Mouse (Mus musculus) heart, adult 2 months (tissue): ENCODE results near the gene Tpra1. TPM values are rescaled to one million over a fixed set of nuclear protein-coding genes. Genes with fewer than 3 reads are reported as not detected.

ENCODE experiments used
- DNase-seq, 2 experiments: peaks; one replicate each; pipeline ENCODE4 v3.0.0; 2021
- H3K27ac ChIP-seq: fragments of 200-600 bp; 2 replicates; pipeline ENCODE4 v1.8.1; 2022
- H3K27me3 ChIP-seq: fragments of 200-500 bp; 2 replicates; pipeline ENCODE4 v1.6.1; 2012; ENCODE audit warnings: mild to moderate bottlenecking, low read length, inconsistent platforms, mixed read lengths; ENCODE audit not compliant: control insufficient read depth, insufficient read depth
- H3K36me3 ChIP-seq: fragments of 200-500 bp; 2 replicates; pipeline ENCODE4 v1.6.1; 2012; ENCODE audit warnings: low read length, inconsistent platforms; ENCODE audit not compliant: control insufficient read depth, insufficient read depth
- H3K4me1 ChIP-seq: fragments of 200-500 bp; 2 replicates; pipeline ENCODE4 v1.6.1; 2011; ENCODE audit warnings: low read length; ENCODE audit not compliant: control insufficient read depth, insufficient read depth
- H3K4me3 ChIP-seq: fragments of 200-600 bp; 2 replicates; pipeline ENCODE4 v1.8.1; 2022
- H3K79me2 ChIP-seq: fragments of 200-500 bp; replicated peaks from 2 replicates; pipeline ENCODE4 v1.6.1; 2012; ENCODE audit warnings: mild to moderate bottlenecking, inconsistent platforms, low read length, moderate library complexity, mixed read lengths; ENCODE audit not compliant: control insufficient read depth, insufficient read depth
- H3K9ac ChIP-seq: fragments of 200-500 bp; 2 replicates; pipeline ENCODE4 v1.6.1; 2012; ENCODE audit warnings: low read depth, mild to moderate bottlenecking, control low read depth, inconsistent platforms, low read length, mixed read lengths
- CTCF ChIP-seq: fragments of 200-600 bp; IDR thresholded peaks from 2 replicates; pipeline ENCODE4 v1.8.1; 2022; ENCODE audit warnings: antibody characterized with exemption, mild to moderate bottlenecking, moderate library complexity
- EP300 ChIP-seq: fragments of 200-500 bp; IDR thresholded peaks from 2 replicates; pipeline ENCODE4 v1.6.1; 2011; ENCODE audit warnings: low read depth, low read length, control low read depth; ENCODE audit not compliant: insufficient read depth
- POLR2A ChIP-seq: fragments of 200-500 bp; IDR thresholded peaks from 2 replicates; pipeline ENCODE4 v1.6.1; 2011; ENCODE audit warnings: mild to moderate bottlenecking, low read depth, low read length, control low read depth; ENCODE audit not compliant: insufficient read depth
- WGBS: fragments of 180-500 bp; shearing (Covaris S2); methylation state at CpG from one replicate; pipeline ENCODE4 v1.1.7; 2018; 5-methylcytosine and 5-hydroxymethylcytosine counted together
- intact Hi-C: fragments of 180-260 bp; cut with DNase I; formaldehyde crosslinking; loops from one replicate; pipeline ENCODE4 v1.15.1; 2025
- polyA plus RNA-seq: library from polyadenylated mRNA; depleted of rRNA; stranded (reverse); fragments of >200 nt; gene quantifications from 2 replicates; pipeline ENCODE4 v1.2.3, GENCODE M21; 2012
- total RNA-seq, 2 experiments: library from RNA; stranded (reverse); gene quantifications; 2 replicates each; pipeline ENCODE4 v1.2.3; 2021

The Tpra1 gene
- total and polyA plus RNA-seq, 3 experiments, result 34.4 to 88.0 (median 34.8) TPM

DNA sequence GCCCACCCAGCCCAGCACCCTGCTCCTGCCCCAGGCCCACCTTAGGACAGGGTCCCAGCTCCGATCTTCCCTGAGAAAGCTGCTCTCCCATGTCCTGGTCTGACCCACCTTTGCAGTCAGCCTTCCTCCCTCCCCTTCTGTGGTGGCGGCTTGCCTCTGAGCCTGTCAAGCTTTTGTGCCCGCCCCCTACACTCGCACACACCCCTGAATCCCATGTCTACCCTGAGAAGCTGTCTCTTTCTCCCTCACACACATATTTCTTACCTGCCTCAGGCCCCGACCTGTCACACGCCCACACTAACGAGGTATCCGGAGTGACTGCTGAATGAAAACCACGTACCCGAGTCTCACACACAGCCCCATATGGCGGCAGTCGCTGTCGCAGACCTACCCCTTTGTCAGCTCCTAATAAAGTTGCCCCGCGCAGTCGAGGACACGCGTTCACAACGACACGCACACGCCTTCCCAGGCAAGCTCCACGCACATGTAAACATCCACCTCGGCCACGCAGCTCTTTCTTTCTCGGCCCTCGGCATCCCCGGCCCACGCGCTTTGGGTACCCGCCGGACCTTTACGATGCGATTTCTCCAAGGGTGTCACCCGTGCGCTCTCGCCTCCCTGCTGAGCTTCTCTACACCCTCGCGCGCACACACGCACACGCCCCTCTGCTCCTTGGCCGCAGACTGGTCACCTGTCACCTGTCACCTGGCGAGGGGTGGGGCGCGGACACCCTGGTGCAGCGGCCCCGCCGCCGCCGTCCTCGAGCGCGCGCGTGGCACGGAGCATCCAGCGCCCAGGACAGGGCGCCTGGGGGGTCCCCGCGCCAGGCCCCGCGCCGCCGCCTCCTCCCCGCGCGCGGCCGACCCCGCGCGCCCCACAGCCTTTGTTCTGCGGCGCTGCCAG is 27.8 kb upstream of the Tpra1 start:
- no peaks in the 10 kb centered on the region for H3K4me1 ChIP-seq
- H3K36me3 ChIP-seq, result no peaks in the 10 kb centered on the region
- no peaks in the 10 kb centered on the region for H3K79me2 ChIP-seq
- H3K9ac ChIP-seq, result peak overlapping the region; percentile 75
- no peak overlapping the region for H3K27ac ChIP-seq
- peaks cover 2% of the 10 kb centered on the region; the same call in 1 of the 2 replicates for H3K27me3 ChIP-seq
- H3K4me3 ChIP-seq, result peak overlapping the region; percentile 50
- no peak for DNase-seq
- intact Hi-C loops, result no loop called here
- TF ChIP-seq CTCF, result no peak
- TF ChIP-seq POLR2A, result no peak
- TF ChIP-seq EP300, result no peak
- 5% methylated on average over 74 of the region's 74 CpGs for WGBS

DNA sequence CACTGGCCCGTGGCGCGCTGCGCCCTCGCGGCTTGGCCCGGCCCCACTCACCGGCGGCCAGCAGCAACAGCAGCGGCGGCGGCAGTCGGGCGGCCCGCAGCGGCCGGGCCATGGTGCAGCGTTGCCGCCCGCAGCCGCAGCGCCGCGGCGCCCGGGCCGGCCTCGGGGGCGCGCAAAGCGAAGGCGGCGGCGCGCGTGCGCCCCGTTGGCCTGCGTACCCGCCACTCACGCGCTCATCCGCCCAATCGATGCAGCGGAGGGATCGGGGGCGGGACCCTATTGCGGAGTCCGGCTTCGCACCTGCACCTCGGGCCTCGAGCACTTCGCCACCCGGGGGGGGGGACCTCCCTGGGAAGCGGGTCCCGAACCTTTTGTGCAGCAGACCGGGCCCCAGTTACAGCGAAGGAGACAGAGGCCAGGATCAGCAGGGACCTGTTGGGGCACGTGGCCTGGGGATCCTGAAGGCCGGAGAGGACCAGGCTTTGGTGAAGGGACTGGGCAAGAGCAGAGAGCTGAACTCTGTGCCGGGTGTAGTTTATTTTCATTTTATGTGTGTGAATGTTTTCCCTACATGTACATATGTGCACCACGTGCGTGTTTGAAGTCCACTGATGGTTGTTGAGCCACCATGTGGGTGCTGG is 27.1 kb upstream of the Tpra1 start, which contains the start of gene Podxl2:
Gene Podxl2 (minus strand): TSS at position 177 of the 641 bp plus-strand sequence.
- DNase-seq, result peak; percentile 79 to 84
- Histone ChIP-seq H3K4me1 (no peaks in the 10 kb centered on the region), H3K27me3 (peaks cover 2% of the 10 kb centered on the region; the same call in 1 of the 2 replicates), H3K4me3 (peak within 1 kb of the TSS; percentile 50), H3K9ac (peak within 1 kb of the TSS; percentile 75), H3K79me2 (no peaks in the 10 kb centered on the region), H3K27ac (no peak within 1 kb of the TSS), H3K36me3 (no peaks in the 10 kb centered on the region)
- WGBS, result 5% methylated on average over 61 of the region's 63 CpGs
- intact Hi-C loops, result no loop called here
- TF ChIP-seq EP300 (no peak), CTCF (no peak), POLR2A (no peak)

DNA sequence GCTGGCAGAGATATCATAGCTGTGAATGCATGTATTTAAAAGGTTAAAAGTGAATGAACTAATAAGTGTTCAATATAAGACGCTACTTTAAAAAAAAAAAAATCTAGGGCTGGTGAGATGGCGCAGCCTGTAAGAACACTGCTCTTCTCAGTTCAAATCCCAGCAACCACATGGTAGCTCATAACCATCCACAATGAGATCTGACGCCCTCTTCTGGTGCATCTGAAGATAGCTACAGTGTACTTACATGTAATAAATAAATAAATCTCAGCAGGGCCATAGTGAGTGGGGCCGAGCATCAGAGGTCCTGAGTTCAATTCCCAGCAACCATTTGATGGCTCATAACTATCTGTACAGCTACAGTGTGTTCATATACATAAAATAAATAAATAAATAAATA is 22.6 kb upstream of the Tpra1 start:
- TF ChIP-seq POLR2A (no peak), CTCF (peak; percentile 30)
- Histone ChIP-seq H3K9ac (no peak overlapping the region), H3K4me1 (no peaks in the 10 kb centered on the region), H3K27me3 (peaks cover under 1% of the 10 kb centered on the region; the same call in 1 of the 2 replicates), H3K27ac (no peak overlapping the region), H3K4me3 (no peak overlapping the region), H3K79me2 (no peaks in the 10 kb centered on the region), H3K36me3 (no peaks in the 10 kb centered on the region)
- 71% methylated on average over 4 of the region's 4 CpGs for WGBS
- DNase-seq, result no peak
- intact Hi-C loops, result no loop called here

DNA sequence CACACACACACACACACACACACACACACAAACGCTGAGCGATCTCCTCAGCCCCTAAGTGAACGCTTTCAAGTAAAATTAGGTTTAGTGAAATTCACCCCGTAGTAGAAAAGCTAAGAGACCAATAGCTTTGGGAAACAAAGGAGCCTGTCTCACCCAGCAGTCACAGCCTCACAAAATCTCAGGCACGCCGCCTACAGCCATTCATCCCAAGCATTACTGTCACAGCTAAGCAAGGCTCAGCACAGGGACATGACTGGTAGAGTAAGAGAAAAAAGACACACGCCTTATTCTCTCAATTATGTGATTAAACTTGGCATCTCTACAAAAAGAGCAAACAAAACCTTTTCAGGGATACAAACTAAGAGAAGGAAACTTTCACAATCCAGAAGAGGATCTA is 20.7 kb upstream of the Tpra1 start:
- H3K27ac ChIP-seq, result no peak overlapping the region
- WGBS, result 91% methylated on average over 7 of the region's 7 CpGs
- no peak for TF ChIP-seq POLR2A
- TF ChIP-seq CTCF, result no peak
- TF ChIP-seq EP300, result no peak

DNA sequence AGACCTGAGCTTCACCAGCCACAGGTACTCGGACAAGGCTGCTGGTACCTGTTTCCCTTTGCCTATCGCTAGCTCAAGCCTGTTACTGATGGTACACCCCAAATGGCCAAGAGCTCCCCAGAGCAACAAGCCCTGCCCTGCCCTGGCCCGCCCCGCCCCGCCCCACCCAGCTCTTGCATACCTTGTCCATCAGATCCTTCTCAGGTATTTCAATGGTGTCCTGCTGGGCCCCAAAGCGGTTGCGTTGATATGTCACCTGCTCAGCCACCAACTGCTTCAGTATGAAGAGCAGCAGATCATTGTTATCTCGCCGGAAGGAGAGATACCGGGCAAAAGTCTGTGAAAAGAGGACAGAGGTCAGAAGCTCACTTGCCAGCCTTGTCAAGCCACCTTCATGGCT is 17.9 kb upstream of the Tpra1 start:
- no peaks in the 10 kb centered on the region for H3K4me1 ChIP-seq
- DNase-seq, result no peak
- H3K27me3 ChIP-seq, result no peaks in the 10 kb centered on the region
- no peaks in the 10 kb centered on the region for H3K36me3 ChIP-seq
- TF ChIP-seq EP300 (no peak), POLR2A (no peak), CTCF (no peak)
- H3K79me2 ChIP-seq, result no peaks in the 10 kb centered on the region
- H3K9ac ChIP-seq, result no peak overlapping the region
- 90% methylated on average over 10 of the region's 10 CpGs for WGBS
- intact Hi-C loops, result no loop called here
- H3K4me3 ChIP-seq, result no peak overlapping the region
- no peak overlapping the region for H3K27ac ChIP-seq

More for the DNA sequence above, 20.7 kb upstream of the Tpra1 start:
- intact Hi-C loops, result no loop called here
- Histone ChIP-seq H3K79me2 (no peaks in the 10 kb centered on the region), H3K36me3 (no peaks in the 10 kb centered on the region), H3K9ac (no peak overlapping the region), H3K4me1 (no peaks in the 10 kb centered on the region), H3K27me3 (no peaks in the 10 kb centered on the region), H3K4me3 (no peak overlapping the region)
- no peak for DNase-seq

DNA sequence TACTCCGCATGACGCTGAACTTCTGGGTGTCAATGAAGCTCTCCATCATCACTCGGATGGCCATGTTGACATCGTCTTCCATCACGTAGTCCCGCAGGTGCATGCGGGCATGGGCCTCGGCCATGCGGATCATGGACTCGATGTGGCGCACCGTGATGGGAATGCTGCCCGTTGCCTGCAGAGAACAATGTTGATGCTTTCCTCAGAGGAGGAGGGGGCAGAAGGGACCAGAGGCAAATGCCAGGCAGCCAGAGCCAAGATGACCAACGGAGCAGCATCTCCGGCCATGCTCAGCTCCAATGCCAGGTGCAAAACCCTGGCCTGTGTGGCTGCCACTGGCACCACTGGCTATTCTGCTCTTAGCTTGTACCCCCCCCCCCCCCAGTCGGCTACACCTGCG is 17.4 kb upstream of the Tpra1 start:
- no peak overlapping the region for H3K27ac ChIP-seq
- DNase-seq, result no peak
- H3K27me3 ChIP-seq, result no peaks in the 10 kb centered on the region
- H3K4me3 ChIP-seq, result no peak overlapping the region
- 95% methylated on average over 17 of the region's 17 CpGs for WGBS
- intact Hi-C loops, result no loop called here
- no peaks in the 10 kb centered on the region for H3K79me2 ChIP-seq
- H3K36me3 ChIP-seq, result no peaks in the 10 kb centered on the region
- no peak overlapping the region for H3K9ac ChIP-seq
- TF ChIP-seq POLR2A (no peak), CTCF (no peak)
- no peaks in the 10 kb centered on the region for H3K4me1 ChIP-seq
